Mouse (Mus musculus) embryo, embryonic 11.5 days (tissue): ENCODE measurements around the gene Mcm7.
"Not testable (repeated sequence)": the region's sequence is repeated elsewhere in the genome, so short reads cannot be mapped to it uniquely, and the experiment has no call there.

ENCODE experiments used
- DNase-seq: peaks from one replicate; pipeline ENCODE4 v3.0.0-alpha.2; 2012; ENCODE audit warnings: low read depth, low spot score

Mcm7 gene

DNA sequence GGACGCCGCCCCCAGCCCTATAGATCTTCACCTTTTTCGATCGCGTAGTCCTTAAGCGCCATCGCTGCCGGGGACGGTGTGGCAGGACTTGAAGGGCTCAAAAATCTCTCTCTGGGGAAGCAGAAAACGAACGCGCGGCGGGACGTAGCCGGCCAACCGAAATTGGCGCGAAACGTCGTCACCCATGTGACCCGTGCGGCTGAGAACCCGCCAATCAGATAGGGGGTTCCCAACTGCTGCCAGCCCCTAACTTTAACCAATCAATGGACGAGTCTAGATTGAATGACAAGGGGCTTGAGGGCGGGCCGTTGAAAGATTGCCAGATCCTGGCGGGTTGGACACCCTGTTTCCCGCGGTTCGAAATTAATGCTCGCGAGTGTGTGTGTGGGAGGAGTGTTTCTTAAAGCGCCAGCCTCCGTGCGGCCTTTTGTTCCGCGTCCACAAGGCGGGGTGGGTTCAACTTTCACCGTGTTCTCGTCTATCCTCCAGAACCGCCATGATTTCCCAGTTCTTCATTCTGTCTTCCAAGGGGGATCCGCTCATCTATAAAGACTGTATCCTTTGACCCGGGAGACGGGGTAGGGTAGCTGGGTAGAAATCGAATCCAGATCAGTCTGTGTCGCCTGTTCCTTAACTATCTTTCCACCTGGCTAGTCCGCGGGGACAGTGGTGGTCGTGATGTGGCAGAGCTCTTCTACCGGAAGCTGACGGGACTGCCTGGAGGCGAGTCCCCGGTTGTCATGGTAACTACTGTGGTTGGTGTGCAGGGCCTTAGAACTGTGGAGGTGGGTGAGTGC is at the start of gene Mcm7, which contains the start of gene Ap4m1:
Mcm7 (minus strand) TSS at position 728 of the 797 bp plus-strand sequence.
Ap4m1 (plus strand) TSS at position 308 of the 797 bp plus-strand sequence.
- peak; percentile 92 for DNase-seq

GRCm38 (mm10) chr5:138219864-138220263 is 47.6 kb upstream of the Mcm7 start:
- DNase-seq: no peak

- not testable (repeated sequence) for DNase-seq
Observed at GRCm38 (mm10) chr5:138216632-138217031, 44.4 kb upstream of the Mcm7 start.

DNA sequence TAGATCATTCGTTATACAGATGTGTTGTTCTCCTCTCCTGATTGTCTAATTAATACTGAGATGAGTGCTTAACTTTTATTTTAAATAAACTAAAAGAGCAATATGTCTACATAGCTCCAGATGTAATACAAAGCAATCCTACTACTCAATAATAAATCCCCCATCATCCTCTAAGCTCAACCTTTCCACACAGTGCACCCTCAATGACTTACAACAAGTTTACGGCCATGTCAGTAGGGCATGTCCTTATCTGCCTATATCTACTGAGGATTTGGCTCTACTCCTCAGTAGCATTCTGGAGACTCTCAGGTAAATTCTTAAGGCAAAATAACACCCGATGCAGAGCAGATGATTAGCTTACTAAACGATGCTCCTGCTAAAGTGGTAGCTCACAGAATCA is 35.7 kb upstream of the Mcm7 start:
- no peak for DNase-seq

DNA sequence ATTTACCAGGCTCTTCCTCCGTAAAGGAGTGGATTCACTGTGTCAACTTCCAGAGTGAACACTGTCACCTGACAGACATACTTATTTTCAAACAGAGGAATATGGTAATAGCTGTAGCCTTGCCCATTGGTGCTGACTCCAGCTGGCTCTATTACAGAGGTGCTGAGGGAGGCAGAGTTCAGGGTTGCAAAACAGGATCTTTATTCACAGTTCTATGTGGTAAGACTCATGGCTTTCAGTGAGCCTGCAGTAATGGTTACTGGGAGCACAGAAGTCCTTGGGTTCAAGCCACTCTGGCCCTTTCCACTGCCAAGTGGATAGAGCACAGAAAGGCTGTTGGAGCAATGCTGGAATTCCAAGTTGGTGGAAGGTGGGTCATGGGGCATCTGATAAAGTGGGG is 35.0 kb upstream of the Mcm7 start:
- no peak for DNase-seq

GRCm38 (mm10) chr5:138202086-138202485 is 29.9 kb upstream of the Mcm7 start:
- DNase-seq: no peak

- DNase-seq: no peak
Observed at GRCm38 (mm10) chr5:138199576-138199975, 27.4 kb upstream of the Mcm7 start.

DNA sequence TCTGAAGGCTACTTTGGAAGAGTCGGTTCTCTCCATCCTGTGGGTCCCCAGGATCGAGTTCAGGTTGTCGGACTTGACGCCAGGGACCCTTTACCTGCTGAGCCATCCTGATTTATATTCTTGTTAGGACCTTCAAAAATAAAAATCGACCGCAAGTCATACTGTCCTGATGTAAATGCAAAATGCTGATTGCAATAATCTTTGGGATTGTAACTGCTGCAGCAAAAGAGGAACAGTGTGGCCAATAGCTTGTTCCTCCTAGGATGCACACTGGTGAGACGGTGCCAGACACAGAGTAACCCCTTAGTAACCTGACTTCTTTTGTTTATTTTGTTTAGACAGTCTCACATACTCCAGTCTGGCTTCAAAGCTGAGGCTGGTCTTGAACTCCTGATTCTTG is 23.2 kb upstream of the Mcm7 start:
- DNase-seq: no peak

GRCm38 (mm10) chr5:138194755-138195345 is 22.6 kb upstream of the Mcm7 start:
- no peak for DNase-seq

DNA sequence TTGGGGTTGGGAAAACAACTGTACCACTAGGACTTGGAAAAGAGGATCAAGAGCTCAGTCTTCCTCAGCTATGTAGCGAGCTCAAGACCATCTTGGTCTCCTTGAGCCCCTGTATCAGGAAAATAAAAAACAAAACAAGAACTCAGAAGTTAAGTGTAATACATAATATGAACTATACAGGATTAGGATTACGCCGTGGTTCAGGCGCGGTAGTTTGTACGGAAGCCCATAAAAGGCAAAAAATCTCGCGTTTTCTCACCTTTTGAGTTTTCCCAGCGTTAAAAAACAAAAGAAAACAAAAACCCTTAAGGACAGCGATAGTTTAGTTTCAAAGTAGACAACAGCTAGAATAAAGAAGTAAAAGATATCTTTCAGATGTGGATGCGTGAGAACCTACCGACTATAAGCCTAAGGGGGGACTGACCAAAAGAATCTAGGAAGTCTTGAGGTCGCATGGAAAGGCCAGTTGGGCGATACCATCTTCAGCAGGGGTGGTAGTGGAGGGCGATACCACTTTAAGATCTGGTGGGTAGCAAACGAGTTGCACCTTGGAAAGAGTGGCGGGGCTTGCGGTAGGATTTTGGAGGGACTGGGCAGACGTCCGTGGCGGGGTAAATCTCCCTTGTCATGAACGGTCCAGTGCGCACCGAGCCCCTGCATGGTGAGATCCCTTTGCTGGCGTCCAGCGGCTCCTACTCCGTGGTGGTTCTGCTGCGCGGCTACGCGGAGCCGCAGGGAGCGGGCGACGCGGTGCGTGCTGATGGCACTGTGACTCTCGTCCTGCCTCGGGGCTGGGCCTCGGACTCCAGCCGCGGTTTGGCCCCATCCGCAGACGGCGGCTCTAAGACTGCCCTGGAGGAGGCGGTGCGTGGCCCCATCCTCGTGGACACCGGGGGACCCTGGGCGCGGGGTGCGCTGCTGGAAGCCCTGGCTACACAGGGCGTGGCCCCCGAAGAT is 21.8 kb upstream of the Mcm7 start, which contains the start of gene Mblac1:
Mblac1 (plus strand) TSS at position 544 of the 957 bp plus-strand sequence.
- DNase-seq: peak; percentile 79

GRCm38 (mm10) chr5:138187661-138188306 is 15.6 kb upstream of the Mcm7 start:
- DNase-seq: peak; percentile 67

DNA sequence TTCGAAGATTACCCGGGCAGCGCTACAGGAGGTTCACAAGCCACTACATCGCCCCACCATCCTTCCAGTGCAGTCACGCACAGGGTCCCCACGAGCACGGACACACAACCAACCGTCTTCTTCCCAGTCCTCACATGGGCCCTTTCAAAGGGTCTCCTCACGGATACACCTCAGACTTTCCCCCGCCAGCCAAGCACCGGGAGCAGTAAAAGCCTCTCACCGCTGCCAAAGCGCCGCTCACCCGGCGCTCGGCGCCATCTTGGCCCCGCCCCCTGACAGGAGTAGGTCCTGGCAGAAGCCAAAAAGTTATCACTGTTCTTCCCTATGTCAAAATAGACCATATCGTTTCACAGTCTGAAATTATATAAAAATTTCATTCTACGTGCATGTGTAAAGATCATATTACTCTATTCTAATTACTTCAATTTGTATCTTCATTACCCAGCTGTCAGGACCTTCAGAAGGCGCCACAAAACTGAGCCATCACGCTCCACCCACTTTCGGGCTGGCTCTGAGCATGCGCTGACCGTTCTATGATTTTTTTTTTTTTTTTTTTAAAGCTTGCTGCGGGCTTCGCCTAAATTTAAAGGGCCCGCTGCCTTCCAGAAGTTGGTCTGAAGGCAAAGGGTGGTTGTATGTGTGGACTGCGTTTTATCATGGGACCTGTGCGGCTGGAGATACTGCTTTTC is 14.9 kb upstream of the Mcm7 start, which contains the start of the genes Taf6 and Cnpy4:
Taf6 (minus strand) TSS at position 502 of the 689 bp plus-strand sequence.
Cnpy4 (plus strand) TSS at position 536 of the 689 bp plus-strand sequence.
- peak; percentile 85 for DNase-seq

- DNase-seq: no peak
Observed at GRCm38 (mm10) chr5:138173217-138173616, 995 bp upstream of the Mcm7 start.

- DNase-seq: peak; percentile 89
Observed at GRCm38 (mm10) chr5:138170936-138171561, 1.2 kb downstream of the Mcm7 start.

GRCm38 (mm10) chr5:138165594-138165993 is 6.6 kb downstream of the Mcm7 start:
- no peak for DNase-seq

DNA sequence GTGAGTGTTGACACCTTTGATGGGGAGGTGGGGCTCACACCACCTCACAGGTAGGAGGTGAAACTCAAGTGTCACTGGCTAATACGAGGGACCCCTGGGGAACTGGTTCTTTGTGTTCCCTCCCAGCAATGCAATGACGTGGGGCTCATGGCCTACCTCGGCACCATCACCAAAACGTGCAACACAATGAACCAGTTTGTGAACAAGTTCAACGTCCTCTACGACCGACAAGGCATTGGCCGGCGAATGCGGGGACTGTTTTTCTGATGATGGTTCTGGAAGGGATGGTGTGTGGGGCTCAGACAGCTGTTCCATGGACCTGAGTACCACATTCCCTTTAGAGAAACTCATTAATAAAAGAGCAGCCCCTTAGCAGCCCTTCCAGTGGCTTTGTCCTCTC is 8.6 kb downstream of the Mcm7 start:
- DNase-seq: no peak

GRCm38 (mm10) chr5:138163046-138163445 is 9.2 kb downstream of the Mcm7 start:
- no peak for DNase-seq

- DNase-seq: peak; percentile 80
Observed at GRCm38 (mm10) chr5:138160842-138161665, 11.2 kb downstream of the Mcm7 start, which contains the start of gene Cops6. Cops6 (plus strand) TSS chr5:138161071.

- no peak for DNase-seq
Observed at GRCm38 (mm10) chr5:138160224-138160762, 11.9 kb downstream of the Mcm7 start.
